Mouse (Mus musculus): ENCODE measurements around the gene Sergef.

- TF ChIP-seq POLR2A (IDR thresholded peaks at IDR 0.05; ENCODE audit: insufficient read depth, low read depth, low read length) (no peak), CTCF (IDR thresholded peaks at IDR 0.05; ENCODE audit: insufficient read depth, low read depth, low read length) (no peak)
Measured at GRCm38 (mm10) chr7:46499561-46499960, 140.0 kb downstream of the Sergef start.

Measured in olfactory bulb, adult 2 months (tissue).